Mouse (Mus musculus) small intestine, adult 2 months (tissue): ENCODE data around the gene Pex19. TPM values are rescaled to one million over a fixed set of nuclear protein-coding genes. Genes with fewer than 3 reads are reported as not detected.

Experiments
- H3K27ac ChIP-seq: fragments of 200-500 bp; 2 replicates; pipeline ENCODE4 v1.5.1; 2012; ENCODE audit warnings: low read depth, low read length, control low read depth, inconsistent platforms; ENCODE audit not compliant: insufficient read depth
- H3K27me3 ChIP-seq: fragments of 200-500 bp; 2 replicates; pipeline ENCODE4 v1.6.1; 2012; ENCODE audit warnings: mild to moderate bottlenecking, moderate library complexity, low read length, inconsistent platforms; ENCODE audit not compliant: control insufficient read depth, insufficient read depth
- H3K36me3 ChIP-seq: fragments of 200-500 bp; 2 replicates; pipeline ENCODE4 v1.6.1; 2012; ENCODE audit warnings: mild to moderate bottlenecking, low read length, control low read depth, inconsistent platforms; ENCODE audit not compliant: control insufficient read depth, insufficient read depth
- H3K4me1 ChIP-seq: fragments of 200-500 bp; 2 replicates; pipeline ENCODE4 v1.6.1; 2012; ENCODE audit warnings: low read length, inconsistent platforms, mixed read lengths; ENCODE audit not compliant: control insufficient read depth, insufficient read depth, insufficient read length
- H3K4me3 ChIP-seq: fragments of 200-500 bp; 2 replicates; pipeline ENCODE4 v1.5.1; 2012; ENCODE audit warnings: low read depth, mild to moderate bottlenecking, control low read depth, inconsistent platforms, low read length, moderate library complexity
- CTCF ChIP-seq: fragments of 200-500 bp; IDR thresholded peaks from 2 replicates; pipeline ENCODE4 v1.5.1; 2012; ENCODE audit warnings: low read depth, mild to moderate bottlenecking, control low read depth, inconsistent platforms, low read length, moderate library complexity, mixed read lengths; ENCODE audit not compliant: insufficient replicate concordance, insufficient read length; ENCODE audit errors: extremely low read depth
- POLR2A ChIP-seq: fragments of 200-500 bp; IDR thresholded peaks from 2 replicates; pipeline ENCODE4 v1.6.1; 2012; ENCODE audit warnings: low read depth, mild to moderate bottlenecking, control low read depth, inconsistent platforms, low read length, moderate library complexity
- WGBS: fragments of 180-500 bp; shearing (Covaris S2); methylation state at CpG from one replicate; pipeline ENCODE4 v1.1.7; 2018; 5-methylcytosine and 5-hydroxymethylcytosine counted together
- polyA plus RNA-seq: library from polyadenylated mRNA; depleted of rRNA; stranded (reverse); fragments of >200 nt; gene quantifications from 2 replicates; pipeline ENCODE4 v1.2.3, GENCODE M21; 2012

The Pex19 gene
- polyA plus RNA-seq, 1 experiment: 55.1 TPM

- 85% methylated on average over 1 of the region's 1 CpGs for WGBS
- H3K27ac ChIP-seq: no peak overlapping the region
- no peak overlapping the region for H3K4me3 ChIP-seq
- no peaks in the 10 kb centered on the region for H3K4me1 ChIP-seq
- peaks cover 18% of the 10 kb centered on the region for H3K36me3 ChIP-seq
- TF ChIP-seq POLR2A (no peak), CTCF (no peak)
- no peaks in the 10 kb centered on the region for H3K27me3 ChIP-seq
Observed at GRCm38 (mm10) chr1:172162009-172162408, 35.5 kb downstream of the Pex19 start.

GRCm38 (mm10) chr1:172162959-172163358, 36.4 kb downstream of the Pex19 start:
- 82% methylated on average over 6 of the region's 6 CpGs for WGBS

GRCm38 (mm10) chr1:172167911-172168310, 41.4 kb downstream of the Pex19 start:
- no peaks in the 10 kb centered on the region for H3K4me1 ChIP-seq
- TF ChIP-seq POLR2A: no peak
- TF ChIP-seq CTCF: no peak
- H3K36me3 ChIP-seq: peaks cover 49% of the 10 kb centered on the region
- 81% methylated on average over 5 of the region's 5 CpGs for WGBS
- H3K27me3 ChIP-seq: no peaks in the 10 kb centered on the region
- no peak overlapping the region for H3K4me3 ChIP-seq
- H3K27ac ChIP-seq: no peak overlapping the region

More at GRCm38 (mm10) chr1:172162959-172163358, 36.4 kb downstream of the Pex19 start:
- H3K4me1 ChIP-seq: no peaks in the 10 kb centered on the region
- H3K4me3 ChIP-seq: no peak overlapping the region
- no peak for TF ChIP-seq POLR2A
- TF ChIP-seq CTCF: no peak
- H3K27me3 ChIP-seq: no peaks in the 10 kb centered on the region
- peaks cover 26% of the 10 kb centered on the region for H3K36me3 ChIP-seq
- H3K27ac ChIP-seq: no peak overlapping the region

GRCm38 (mm10) chr1:172169809-172170208, 43.3 kb downstream of the Pex19 start:
- H3K4me1 ChIP-seq: no peaks in the 10 kb centered on the region
- no peak overlapping the region for H3K27ac ChIP-seq
- peaks cover 65% of the 10 kb centered on the region for H3K36me3 ChIP-seq
- TF ChIP-seq POLR2A (no peak), CTCF (no peak)
- H3K4me3 ChIP-seq: no peak overlapping the region
- 96% methylated on average over 5 of the region's 5 CpGs for WGBS
- no peaks in the 10 kb centered on the region for H3K27me3 ChIP-seq

- TF ChIP-seq POLR2A (no peak), CTCF (no peak)
- Histone ChIP-seq H3K4me1 (no peaks in the 10 kb centered on the region), H3K27me3 (no peaks in the 10 kb centered on the region), H3K4me3 (no peak overlapping the region), H3K27ac (no peak overlapping the region), H3K36me3 (peaks cover 58% of the 10 kb centered on the region)
- WGBS: 93% methylated on average over 21 of the region's 21 CpGs
Observed at GRCm38 (mm10) chr1:172172381-172172780, 45.8 kb downstream of the Pex19 start.

- H3K27ac ChIP-seq: no peak overlapping the region
- no peak overlapping the region for H3K4me3 ChIP-seq
- peaks cover 56% of the 10 kb centered on the region for H3K36me3 ChIP-seq
- 81% methylated on average over 5 of the region's 5 CpGs for WGBS
- TF ChIP-seq POLR2A (no peak), CTCF (no peak)
- no peaks in the 10 kb centered on the region for H3K4me1 ChIP-seq
- H3K27me3 ChIP-seq: no peaks in the 10 kb centered on the region
Observed at GRCm38 (mm10) chr1:172173181-172173580, 46.6 kb downstream of the Pex19 start.

- Histone ChIP-seq H3K4me3 (no peak overlapping the region), H3K27me3 (no peaks in the 10 kb centered on the region), H3K27ac (no peak overlapping the region), H3K4me1 (no peaks in the 10 kb centered on the region), H3K36me3 (peaks cover 61% of the 10 kb centered on the region)
- 76% methylated on average over 7 of the region's 7 CpGs for WGBS
- TF ChIP-seq POLR2A (no peak), CTCF (no peak)
Observed at GRCm38 (mm10) chr1:172177791-172178190, 51.2 kb downstream of the Pex19 start.

- Histone ChIP-seq H3K36me3 (peaks cover 52% of the 10 kb centered on the region), H3K27ac (no peak overlapping the region), H3K27me3 (no peaks in the 10 kb centered on the region), H3K4me3 (no peak overlapping the region), H3K4me1 (no peaks in the 10 kb centered on the region)
- 57% methylated on average over 7 of the region's 7 CpGs for WGBS
- TF ChIP-seq POLR2A (no peak), CTCF (no peak)
Observed at GRCm38 (mm10) chr1:172179102-172179501, 52.5 kb downstream of the Pex19 start.
